33 mouse cellular contexts compared by ENCODE assay signal in the genomic region with DNA sequence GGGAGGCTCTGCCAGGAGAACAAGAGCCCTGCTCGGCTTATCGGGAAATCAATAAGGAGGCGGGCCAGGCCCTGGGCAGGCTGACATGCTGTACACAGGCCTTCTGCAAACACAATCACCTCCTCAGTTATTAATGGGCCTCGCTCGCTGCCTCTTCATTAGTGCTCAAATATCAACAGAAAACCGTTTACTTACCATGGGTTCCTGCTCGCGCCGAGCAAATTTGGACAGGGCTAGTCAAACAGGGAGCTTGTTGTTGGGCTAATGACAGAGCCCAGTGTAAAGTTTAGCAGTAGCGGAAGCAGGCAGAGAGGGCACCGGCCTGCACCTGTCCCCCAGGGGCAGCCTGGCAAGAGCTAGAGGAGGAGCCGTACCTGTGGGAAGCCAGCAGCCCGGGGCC.
DNase-seq lines count a peak whose midpoint lies in the region; ATAC-seq and TF ChIP-seq lines count a peak whose summit lies in the region.
"Had no signal": no experiment of that assay in that cellular context is flagged by ENCODE, and none has a peak within 500 bp of the region (broad histone marks: within the 10 kb centered on the region; RNA-seq: fewer than 3 reads in every experiment).

No protein-coding gene starts in this region.

- DNase-seq in hindbrain, embryonic 11.5 days (ENCODE audit: low spot score) = no peak
- peak; percentile 51 for DNase-seq in brain, embryonic 14.5 days (ENCODE audit: low read depth)
- peak; percentile 40 for DNase-seq in liver, embryonic 11.5 days (ENCODE audit: low spot score)
- DNase-seq in gastrocnemius, postnatal 36 days = no peak
- DNase-seq in heart, postnatal 36 days = no peak
- DNase-seq: adrenal gland, postnatal 14 days; cerebellum, adult 18-20 months; cerebellum, postnatal 14 days; gastrocnemius, postnatal 14 days; heart, adult 11 months; kidney, adult 11 months; kidney, postnatal 14 days; liver, embryonic 13.5 days; lung, adult 2 months; lung, postnatal 14 days; right cerebral cortex, adult 18-20 months; right cerebral cortex, postnatal 4 days; thymus, adult 2 months; thymus, postnatal 4 days had no signal

- 0 out of 2 replicates have a peak, but pooled peaks cover 9% of the 10 kb centered on the region for H3K9me3 ChIP-seq in hindbrain, embryonic 12.5 days (replicated peaks)
- H3K9me3 ChIP-seq in hindbrain, embryonic 11.5 days (ENCODE audit: control insufficient read depth, low read length) = peaks cover 2% of the 10 kb centered on the region; the same call in 1 of the 2 replicates
- H3K9me3 ChIP-seq in liver, embryonic 11.5 days (ENCODE audit: control insufficient read depth, low read length) = peaks cover 4% of the 10 kb centered on the region; the same call in 1 of the 2 replicates
- H3K9me3 ChIP-seq in stomach, embryonic 16.5 days (replicated peaks; ENCODE audit: control insufficient read depth, low read length) = peaks cover 5% of the 10 kb centered on the region
- H3K9me3 ChIP-seq: embryonic facial prominence, embryonic 15.5 days had no signal

- no peak for TF ChIP-seq CTCF in brain, embryonic 14.5 days (IDR thresholded peaks at IDR 0.05; ENCODE audit: borderline replicate concordance, extremely low read depth, insufficient read depth, insufficient read length)

- H3K27me3 ChIP-seq in hindbrain, embryonic 12.5 days = peaks cover 15% of the 10 kb centered on the region; the same call in 1 of the 2 replicates
- no peaks in the 10 kb centered on the region for H3K27me3 ChIP-seq in hindbrain, embryonic 11.5 days (ENCODE audit: control insufficient read depth, insufficient read depth, low read length)
- no peaks in the 10 kb centered on the region; the same call in none of the 2 replicates for H3K27me3 ChIP-seq in liver, embryonic 11.5 days (replicated peaks; ENCODE audit: control insufficient read depth, insufficient read depth, low read length)
- no peaks in the 10 kb centered on the region for H3K27me3 ChIP-seq in stomach, embryonic 16.5 days (ENCODE audit: control insufficient read depth, insufficient read depth, low read length)
- H3K27me3 ChIP-seq: embryonic facial prominence, embryonic 15.5 days; liver, embryonic 13.5 days; neural tube, embryonic 12.5 days had no signal

- 0 out of 2 replicates have a peak overlapping the region, but pooled peaks have one; percentile 9 for H3K27ac ChIP-seq in hindbrain, embryonic 12.5 days
- no peak overlapping the region for H3K27ac ChIP-seq in hindbrain, embryonic 11.5 days (ENCODE audit: low read depth, low read length)
- no peak overlapping the region for H3K27ac ChIP-seq in liver, embryonic 11.5 days (ENCODE audit: low read depth, low read length)
- no peak overlapping the region for H3K27ac ChIP-seq in stomach, embryonic 16.5 days (ENCODE audit: low read length)
- H3K27ac ChIP-seq: embryonic facial prominence, embryonic 10.5 days; embryonic facial prominence, embryonic 15.5 days; forebrain, embryonic 12.5 days; heart, embryonic 10.5 days; heart, embryonic 15.5 days; liver, embryonic 13.5 days; midbrain, embryonic 10.5 days; neural tube, embryonic 12.5 days had no signal

- no peaks in the 10 kb centered on the region for H3K36me3 ChIP-seq in hindbrain, embryonic 12.5 days
- H3K36me3 ChIP-seq in hindbrain, embryonic 11.5 days (ENCODE audit: control insufficient read depth, insufficient read depth, low read length) = no peaks in the 10 kb centered on the region
- no peaks in the 10 kb centered on the region for H3K36me3 ChIP-seq in liver, embryonic 11.5 days (ENCODE audit: control insufficient read depth, insufficient read depth, low read length)
- no peaks in the 10 kb centered on the region for H3K36me3 ChIP-seq in stomach, embryonic 16.5 days (ENCODE audit: control insufficient read depth, insufficient read depth, low read length)
- H3K36me3 ChIP-seq: embryonic facial prominence, embryonic 10.5 days; embryonic facial prominence, embryonic 15.5 days; forebrain, embryonic 12.5 days; G1E; heart, embryonic 10.5 days; heart, embryonic 15.5 days; liver, embryonic 13.5 days; midbrain, embryonic 10.5 days; neural tube, embryonic 12.5 days had no signal

- no peak overlapping the region for H3K4me3 ChIP-seq in hindbrain, embryonic 12.5 days
- no peak overlapping the region for H3K4me3 ChIP-seq in hindbrain, embryonic 11.5 days (ENCODE audit: low read depth, low read length)
- no peak overlapping the region for H3K4me3 ChIP-seq in liver, embryonic 11.5 days (ENCODE audit: low read depth, low read length)
- H3K4me3 ChIP-seq in stomach, embryonic 16.5 days (replicated peaks; ENCODE audit: low read length) = no peak overlapping the region
- H3K4me3 ChIP-seq: embryonic facial prominence, embryonic 10.5 days; embryonic facial prominence, embryonic 15.5 days; forebrain, embryonic 12.5 days; heart, embryonic 10.5 days; heart, embryonic 15.5 days; liver, embryonic 13.5 days; midbrain, embryonic 10.5 days; myocyte; neural tube, embryonic 12.5 days had no signal

- peaks cover 6% of the 10 kb centered on the region; the same call in 1 of the 2 replicates for H3K4me1 ChIP-seq in hindbrain, embryonic 12.5 days
- H3K4me1 ChIP-seq in hindbrain, embryonic 11.5 days (replicated peaks; ENCODE audit: control insufficient read depth, insufficient read depth, low read length) = no peaks in the 10 kb centered on the region
- no peaks in the 10 kb centered on the region for H3K4me1 ChIP-seq in liver, embryonic 11.5 days (replicated peaks; ENCODE audit: control insufficient read depth, insufficient read depth, low read length)
- no peaks in the 10 kb centered on the region for H3K4me1 ChIP-seq in stomach, embryonic 16.5 days (ENCODE audit: control insufficient read depth, insufficient read depth, low read length)
- H3K4me1 ChIP-seq: embryonic facial prominence, embryonic 15.5 days; heart, embryonic 10.5 days; heart, embryonic 15.5 days; liver, embryonic 13.5 days; neural tube, embryonic 12.5 days had no signal

- H3K9ac ChIP-seq in hindbrain, embryonic 12.5 days = no peak overlapping the region
- no peak overlapping the region for H3K9ac ChIP-seq in hindbrain, embryonic 11.5 days (ENCODE audit: low read depth, low read length)
- no peak overlapping the region for H3K9ac ChIP-seq in liver, embryonic 11.5 days (ENCODE audit: low read depth, low read length)
- H3K9ac ChIP-seq in stomach, embryonic 16.5 days (ENCODE audit: low read length) = no peak overlapping the region
- H3K9ac ChIP-seq: embryonic facial prominence, embryonic 15.5 days; forebrain, embryonic 12.5 days; heart, embryonic 15.5 days; liver, embryonic 13.5 days; neural tube, embryonic 12.5 days had no signal

- TF ChIP-seq POLR2A in brain, embryonic 14.5 days (IDR thresholded peaks at IDR 0.05; ENCODE audit: borderline replicate concordance, extremely low read depth, insufficient read depth, insufficient read length, poor library complexity, severe bottlenecking) = no peak

- intact Hi-C loops in gastrocnemius, postnatal 36 days (cut with DNase I) = no loop called here
- intact Hi-C loops in heart, postnatal 36 days (cut with DNase I) = no loop called here

- ATAC-seq in hindbrain, embryonic 12.5 days (ENCODE audit: low FRiP score) = no peak
- ATAC-seq in hindbrain, embryonic 11.5 days (ENCODE audit: low FRiP score) = no peak
- ATAC-seq in liver, embryonic 11.5 days (replicated peaks; ENCODE audit: low FRiP score) = no peak
- peak; percentile 87 for ATAC-seq in stomach, embryonic 16.5 days (ENCODE audit: insufficient read depth, low FRiP score)
- ATAC-seq: hindbrain, embryonic 16.5 days; midbrain, embryonic 16.5 days; Patski had no signal

- WGBS in hindbrain, embryonic 12.5 days = 69% methylated on average over 13 of the region's 13 CpGs
- 71% methylated on average over 13 of the region's 13 CpGs for WGBS in hindbrain, embryonic 11.5 days
- WGBS in liver, embryonic 11.5 days = 73% methylated on average over 13 of the region's 13 CpGs
- 38% methylated on average over 13 of the region's 13 CpGs for WGBS in stomach, embryonic 16.5 days

- no peak overlapping the region for H3K4me2 ChIP-seq in hindbrain, embryonic 12.5 days (replicated peaks)
- no peak overlapping the region for H3K4me2 ChIP-seq in hindbrain, embryonic 11.5 days (replicated peaks; ENCODE audit: low read depth, low read length)
- no peak overlapping the region for H3K4me2 ChIP-seq in liver, embryonic 11.5 days
- no peak overlapping the region for H3K4me2 ChIP-seq in stomach, embryonic 16.5 days (ENCODE audit: low read depth, low read length)
- H3K4me2 ChIP-seq: embryonic facial prominence, embryonic 15.5 days; forebrain, embryonic 12.5 days; heart, embryonic 15.5 days; liver, embryonic 13.5 days; neural tube, embryonic 12.5 days had no signal

Comparison
In these comparisons a context has a peak if more than half of its experiments do, and no peak if none do; other contexts are left out.
1. DNase-seq: peak in brain, embryonic 14.5 days (single experiment) and liver, embryonic 11.5 days (single experiment); none in hindbrain, embryonic 11.5 days (single experiment), gastrocnemius, postnatal 36 days (0 of 2) and heart, postnatal 36 days (0 of 2).